Mouse (Mus musculus) limb, embryonic 11.5 days (tissue): ENCODE measurements at regions not wholly inside any gene's neighbourhood (a gene's known extent, or its start where the extent isn't known, plus 50 kb on each side); places are given as distances from the start of the nearest gene placed in this dataset.

ENCODE experiments used
- ATAC-seq: fragments of 200-750 bp; cut with Nextera tagmentation; 2 replicates; pipeline ENCODE4 v1.8.0; 2017; ENCODE audit warnings: low read depth; ENCODE audit not compliant: insufficient number of reproducible peaks, low FRiP score, low TSS enrichment
- DNase-seq: peaks from one replicate; pipeline ENCODE4 v3.0.0-alpha.2; 2015; ENCODE audit warnings: low spot score
- H3K27ac ChIP-seq: fragments of 300-500 bp; sonication (generic); replicated peaks from 2 replicates; pipeline ENCODE4 v1.5.1; 2014; ENCODE audit warnings: low read depth, mild to moderate bottlenecking, low read length
- H3K27me3 ChIP-seq: fragments of 300-500 bp; sonication (generic); 2 replicates; pipeline ENCODE4 v1.6.1; 2014; ENCODE audit warnings: mild to moderate bottlenecking, low read length, mixed read lengths; ENCODE audit not compliant: control insufficient read depth, insufficient read depth
- H3K36me3 ChIP-seq: fragments of 300-500 bp; sonication (generic); 2 replicates; pipeline ENCODE4 v1.6.1; 2014; ENCODE audit warnings: mild to moderate bottlenecking, low read length, moderate library complexity, mixed read lengths; ENCODE audit not compliant: control insufficient read depth, insufficient read depth
- H3K4me1 ChIP-seq: fragments of 300-500 bp; sonication (generic); 2 replicates; pipeline ENCODE4 v1.6.1; 2014; ENCODE audit warnings: low read length, mixed read lengths; ENCODE audit not compliant: control insufficient read depth, insufficient read depth
- H3K4me2 ChIP-seq: fragments of 300-500 bp; sonication (generic); 2 replicates; pipeline ENCODE4 v1.6.1; 2014; ENCODE audit warnings: low read depth, mild to moderate bottlenecking, moderate library complexity; ENCODE audit not compliant: severe bottlenecking
- H3K4me3 ChIP-seq: fragments of 300-500 bp; sonication (generic); 2 replicates; pipeline ENCODE4 v1.5.1; 2014; ENCODE audit warnings: low read depth, low read length
- H3K9ac ChIP-seq: fragments of 300-500 bp; sonication (generic); 2 replicates; pipeline ENCODE4 v1.6.1; 2014; ENCODE audit warnings: mild to moderate bottlenecking, low read length
- H3K9me3 ChIP-seq: fragments of 300-500 bp; sonication (generic); 2 replicates; pipeline ENCODE4 v1.6.1; 2016; ENCODE audit warnings: low read length; ENCODE audit not compliant: control insufficient read depth
- WGBS: fragments of 180-500 bp; shearing (Covaris S2); extraction: QIAGEN DNeasy Blood & Tissue Kit; methylation state at CpG from one replicate; pipeline ENCODE4 v1.1.7; 2014; 5-methylcytosine and 5-hydroxymethylcytosine counted together

GRCm38 (mm10) chr5:148615117-148615516 lies 62.5 kb upstream of the Ubl3 start:
- H3K27ac ChIP-seq, result no peak overlapping the region
- ATAC-seq, result no peak
- H3K9me3 ChIP-seq, result no peaks in the 10 kb centered on the region; the same call in 1 of the 2 replicates
- no peak for DNase-seq
- 95% methylated on average over 14 of the region's 14 CpGs for WGBS
- H3K27me3 ChIP-seq, result no peaks in the 10 kb centered on the region
- H3K36me3 ChIP-seq, result no peaks in the 10 kb centered on the region
- H3K4me3 ChIP-seq, result no peak overlapping the region
- H3K4me2 ChIP-seq, result no peak overlapping the region
- H3K9ac ChIP-seq, result no peak overlapping the region
- 0 out of 2 replicates have a peak, but pooled peaks cover 3% of the 10 kb centered on the region for H3K4me1 ChIP-seq

GRCm38 (mm10) chr5:148611323-148611722 lies 58.7 kb upstream of the Ubl3 start:
- ATAC-seq, result no peak
- H3K27me3 ChIP-seq, result no peaks in the 10 kb centered on the region

GRCm38 (mm10) chr5:148609506-148609880 lies 56.9 kb upstream of the Ubl3 start:
- H3K27ac ChIP-seq, result no peak overlapping the region
- no peaks in the 10 kb centered on the region for H3K27me3 ChIP-seq
- 0 out of 2 replicates have a peak, but pooled peaks cover 5% of the 10 kb centered on the region for H3K4me1 ChIP-seq
- H3K9ac ChIP-seq, result no peak overlapping the region
- ATAC-seq (no peak), DNase-seq (no peak)
- WGBS, result 68% methylated on average over 9 of the region's 9 CpGs
- H3K36me3 ChIP-seq, result no peaks in the 10 kb centered on the region
- no peak overlapping the region for H3K4me3 ChIP-seq
- no peaks in the 10 kb centered on the region for H3K9me3 ChIP-seq
- no peak overlapping the region for H3K4me2 ChIP-seq

More at GRCm38 (mm10) chr5:148611323-148611722, 58.7 kb upstream of the Ubl3 start:
- 34% methylated on average over 5 of the region's 5 CpGs for WGBS
- no peak overlapping the region for H3K27ac ChIP-seq
- no peaks in the 10 kb centered on the region for H3K9me3 ChIP-seq
- no peak for DNase-seq
- no peak overlapping the region for H3K4me3 ChIP-seq
- H3K36me3 ChIP-seq, result no peaks in the 10 kb centered on the region
- H3K4me2 ChIP-seq, result no peak overlapping the region
- H3K9ac ChIP-seq, result no peak overlapping the region
- 0 out of 2 replicates have a peak, but pooled peaks cover 8% of the 10 kb centered on the region for H3K4me1 ChIP-seq

GRCm38 (mm10) chr5:148608857-148609505 lies 56.4 kb upstream of the Ubl3 start:
- DNase-seq (no peak), ATAC-seq (no peak)
- Histone ChIP-seq H3K36me3 (no peaks in the 10 kb centered on the region), H3K27me3 (no peaks in the 10 kb centered on the region), H3K4me2 (no peak overlapping the region), H3K9ac (no peak overlapping the region), H3K27ac (no peak overlapping the region), H3K4me1 (0 out of 2 replicates have a peak, but pooled peaks cover 5% of the 10 kb centered on the region), H3K9me3 (no peaks in the 10 kb centered on the region), H3K4me3 (no peak overlapping the region)
- WGBS, result 81% methylated on average over 13 of the region's 13 CpGs

GRCm38 (mm10) chr5:148608178-148608577 lies 55.6 kb upstream of the Ubl3 start:
- no peak overlapping the region for H3K9ac ChIP-seq
- ATAC-seq (peak; percentile 71), DNase-seq (peak; percentile 32)
- 57% methylated on average over 9 of the region's 9 CpGs for WGBS
- no peaks in the 10 kb centered on the region for H3K36me3 ChIP-seq
- 0 out of 2 replicates have a peak, but pooled peaks cover 5% of the 10 kb centered on the region for H3K4me1 ChIP-seq
- H3K27ac ChIP-seq, result no peak overlapping the region
- no peaks in the 10 kb centered on the region for H3K9me3 ChIP-seq
- H3K4me3 ChIP-seq, result no peak overlapping the region
- no peaks in the 10 kb centered on the region for H3K27me3 ChIP-seq
- no peak overlapping the region for H3K4me2 ChIP-seq

GRCm38 (mm10) chr5:148605730-148606129 lies 53.1 kb upstream of the Ubl3 start:
- ATAC-seq (no peak), DNase-seq (no peak)
- Histone ChIP-seq H3K27ac (no peak overlapping the region), H3K4me2 (no peak overlapping the region), H3K36me3 (no peaks in the 10 kb centered on the region), H3K9ac (no peak overlapping the region), H3K4me3 (no peak overlapping the region), H3K9me3 (no peaks in the 10 kb centered on the region), H3K27me3 (no peaks in the 10 kb centered on the region), H3K4me1 (0 out of 2 replicates have a peak, but pooled peaks cover 5% of the 10 kb centered on the region)
- 91% methylated on average over 8 of the region's 8 CpGs for WGBS
